Mouse (Mus musculus) hindbrain, embryonic 15.5 days (tissue): Measurements from ENCODE around the gene Gm6401. TPM values are rescaled to one million over a fixed set of nuclear protein-coding genes. Genes with fewer than 3 reads are reported as not detected.
"Not testable (repeated sequence)": the region's sequence is repeated elsewhere in the genome, so short reads cannot be mapped to it uniquely, and the experiment has no call there.

Source experiments
- ATAC-seq: fragments of 200-750 bp; cut with Nextera tagmentation; 2 replicates; pipeline ENCODE4 v1.8.0; 2017; ENCODE audit warnings: low read depth, moderate number of reproducible peaks, moderate TSS enrichment; ENCODE audit not compliant: low FRiP score
- H3K27ac ChIP-seq: fragments of 300-500 bp; sonication (generic); replicated peaks from 2 replicates; pipeline ENCODE4 v1.5.1; 2015; ENCODE audit warnings: mild to moderate bottlenecking, inconsistent platforms
- H3K27me3 ChIP-seq: fragments of 300-500 bp; sonication (generic); 2 replicates; pipeline ENCODE4 v1.6.1; 2015; ENCODE audit warnings: control low read depth, inconsistent platforms
- H3K36me3 ChIP-seq: fragments of 300-500 bp; sonication (generic); 2 replicates; pipeline ENCODE4 v1.6.1; 2015; ENCODE audit warnings: control low read depth, inconsistent platforms
- H3K4me1 ChIP-seq: fragments of 300-500 bp; sonication (generic); replicated peaks from 2 replicates; pipeline ENCODE4 v1.6.1; 2015; ENCODE audit warnings: control low read depth, inconsistent platforms
- H3K4me2 ChIP-seq: fragments of 300-500 bp; sonication (generic); 2 replicates; pipeline ENCODE4 v1.6.1; 2015; ENCODE audit warnings: moderate library complexity, mild to moderate bottlenecking, inconsistent platforms
- H3K4me3 ChIP-seq: fragments of 300-500 bp; sonication (generic); 2 replicates; pipeline ENCODE4 v1.5.1; 2015; ENCODE audit warnings: mild to moderate bottlenecking, inconsistent platforms
- H3K9ac ChIP-seq: fragments of 300-500 bp; sonication (generic); 2 replicates; pipeline ENCODE4 v1.6.1; 2015; ENCODE audit warnings: inconsistent platforms
- H3K9me3 ChIP-seq: fragments of 300-500 bp; sonication (generic); 2 replicates; pipeline ENCODE4 v1.6.1; 2016; ENCODE audit warnings: control low read depth, inconsistent platforms
- WGBS: fragments of 180-500 bp; shearing (Covaris S2); methylation state at CpG from one replicate; pipeline ENCODE4 v1.1.7; 2015; 5-methylcytosine and 5-hydroxymethylcytosine counted together
- polyA plus RNA-seq: library from polyadenylated mRNA; unstranded; fragments of >200 nt; fragmentation: Nextera tagmentation; extraction: Ambion mirVana; gene quantifications from 2 replicates; pipeline ENCODE4 v1.2.1, GENCODE M21; 2015

Gene Gm6401
- polyA plus RNA-seq = 0.14 TPM in 1 of 2 replicates, not detected in the other

- not testable (repeated sequence) for ATAC-seq, H3K27me3 ChIP-seq, H3K4me2 ChIP-seq, H3K36me3 ChIP-seq, H3K9ac ChIP-seq, H3K27ac ChIP-seq, H3K4me3 ChIP-seq, H3K4me1 ChIP-seq, H3K9me3 ChIP-seq
- 68% methylated on average over 1 of the region's 1 CpGs for WGBS
These were observed at the start of gene Gm6401 for GRCm38 (mm10) chr14:41967827-41968226. Gm6401 (minus strand) TSS chr14:41967927.

GRCm38 (mm10) chr14:41983225-41983624 is 15.5 kb upstream of the Gm6401 start, which contains the start of gene Gm3543:
Gm3543 (minus strand) TSS chr14:41983325.
- H3K9ac ChIP-seq = not testable (repeated sequence)

GRCm38 (mm10) chr14:41968596-41968995 is 869 bp upstream of the Gm6401 start:
- not testable (repeated sequence) for H3K4me3 ChIP-seq, H3K4me1 ChIP-seq, H3K36me3 ChIP-seq, H3K9ac ChIP-seq, H3K27me3 ChIP-seq, H3K4me2 ChIP-seq, ATAC-seq, H3K27ac ChIP-seq, H3K9me3 ChIP-seq
- WGBS = 75% methylated on average over 3 of the region's 3 CpGs

More at GRCm38 (mm10) chr14:41983225-41983624, 15.5 kb upstream of the Gm6401 start, which contains the start of gene Gm3543:
- H3K36me3 ChIP-seq, H3K4me1 ChIP-seq, ATAC-seq, H3K27me3 ChIP-seq, H3K9me3 ChIP-seq, H3K4me2 ChIP-seq, H3K4me3 ChIP-seq, H3K27ac ChIP-seq: not testable (repeated sequence)
- 80% methylated on average over 1 of the region's 1 CpGs for WGBS

GRCm38 (mm10) chr14:41964095-41964494 is 3.6 kb downstream of the Gm6401 start:
- WGBS = 61% methylated on average over 4 of the region's 4 CpGs
- H3K27ac ChIP-seq, H3K9ac ChIP-seq, ATAC-seq, H3K4me3 ChIP-seq, H3K9me3 ChIP-seq, H3K4me2 ChIP-seq, H3K4me1 ChIP-seq, H3K27me3 ChIP-seq, H3K36me3 ChIP-seq: not testable (repeated sequence)

DNA sequence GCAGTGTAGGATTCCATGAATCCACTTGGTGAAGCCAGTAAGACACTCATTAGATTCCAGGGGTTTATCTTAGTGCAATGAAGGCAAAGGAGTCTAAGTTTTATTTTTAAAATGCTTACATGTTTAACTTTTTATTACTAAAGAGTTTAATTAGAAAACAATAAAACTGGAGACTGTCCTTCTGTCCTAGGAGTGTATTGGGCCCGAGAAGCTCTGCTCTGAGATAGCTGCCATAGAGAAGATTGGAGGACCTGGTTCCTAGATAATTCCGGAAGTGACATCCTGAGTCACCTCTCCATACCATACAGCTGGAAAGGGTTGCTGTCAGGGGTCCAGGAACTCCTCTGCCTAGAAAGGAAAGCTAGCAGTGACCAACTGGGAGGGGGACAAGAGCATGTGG is 24.0 kb downstream of the Gm6401 start, which contains the start of gene 1700024B05Rik:
TSS of gene 1700024B05Rik (plus strand) at position 301 of the 400 bp plus-strand sequence.
- H3K36me3 ChIP-seq, ATAC-seq, H3K9ac ChIP-seq, H3K4me2 ChIP-seq, H3K27ac ChIP-seq, H3K4me3 ChIP-seq, H3K9me3 ChIP-seq, H3K4me1 ChIP-seq, H3K27me3 ChIP-seq: not testable (repeated sequence)
- 96% methylated on average over 2 of the region's 2 CpGs for WGBS

DNA sequence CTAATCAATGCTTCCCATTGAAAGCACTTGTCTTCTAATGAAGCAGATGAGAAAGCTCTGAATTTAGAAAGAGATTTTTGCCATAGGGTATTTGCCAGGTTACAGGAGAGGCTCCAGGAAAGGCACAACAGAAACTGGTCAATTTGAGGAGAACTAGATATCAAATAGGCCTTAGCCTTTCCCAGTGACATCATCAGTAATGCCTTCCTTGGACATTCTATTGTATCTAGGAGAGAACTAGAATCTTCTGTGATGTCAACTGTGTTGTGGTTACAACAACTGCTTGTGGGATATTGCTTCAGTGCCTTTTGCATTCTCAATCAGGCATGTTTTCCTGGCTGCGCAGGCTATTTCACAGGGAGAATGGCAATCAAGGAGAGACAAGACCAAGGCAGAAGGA is 43.1 kb downstream of the Gm6401 start, which contains the start of gene 1700049E17Rik1:
TSS of gene 1700049E17Rik1 (plus strand) at position 301 of the 400 bp plus-strand sequence.
- H3K27ac ChIP-seq, ATAC-seq, H3K4me3 ChIP-seq, H3K9me3 ChIP-seq, H3K9ac ChIP-seq, H3K27me3 ChIP-seq, H3K4me2 ChIP-seq, H3K36me3 ChIP-seq, H3K4me1 ChIP-seq: not testable (repeated sequence)
- WGBS = no CpG with 5 or more reads among the region's 1 CpGs

Other genes starting within 250 kb of the Gm6401 start
- gene Gm7929, start 217.3 kb downstream of the Gm6401 start, polyA plus RNA-seq = not detected in 2 replicates
- gene Gm47189, start 195.5 kb downstream of the Gm6401 start, polyA plus RNA-seq = not detected in 2 replicates
- not detected in 2 replicates for gene Gm7980, start 60.6 kb downstream of the Gm6401 start, polyA plus RNA-seq
- gene 1700049E17Rik1, start 43.0 kb downstream of the Gm6401 start, polyA plus RNA-seq = not detected in 2 replicates
- not detected in 2 replicates for gene 1700024B05Rik, start 23.9 kb downstream of the Gm6401 start, polyA plus RNA-seq
- gene Gm3543, start 15.4 kb upstream of the Gm6401 start, polyA plus RNA-seq = not detected in 2 replicates
- gene Gm7951, start 149.4 kb upstream of the Gm6401 start, polyA plus RNA-seq = not detected in 2 replicates
- gene Gm17027, start 194.7 kb upstream of the Gm6401 start, polyA plus RNA-seq = not detected in 2 replicates
- gene Gm3573, start 222.9 kb upstream of the Gm6401 start, polyA plus RNA-seq = not detected in 2 replicates